Mouse (Mus musculus) lung, postnatal 25 days (tissue): ENCODE data around the gene Pdgfb.

Experiments
- DNase-seq: peaks from one replicate; pipeline ENCODE4 v3.0.0; 2022; ENCODE audit warnings: low spot score

Gene Pdgfb

DNA sequence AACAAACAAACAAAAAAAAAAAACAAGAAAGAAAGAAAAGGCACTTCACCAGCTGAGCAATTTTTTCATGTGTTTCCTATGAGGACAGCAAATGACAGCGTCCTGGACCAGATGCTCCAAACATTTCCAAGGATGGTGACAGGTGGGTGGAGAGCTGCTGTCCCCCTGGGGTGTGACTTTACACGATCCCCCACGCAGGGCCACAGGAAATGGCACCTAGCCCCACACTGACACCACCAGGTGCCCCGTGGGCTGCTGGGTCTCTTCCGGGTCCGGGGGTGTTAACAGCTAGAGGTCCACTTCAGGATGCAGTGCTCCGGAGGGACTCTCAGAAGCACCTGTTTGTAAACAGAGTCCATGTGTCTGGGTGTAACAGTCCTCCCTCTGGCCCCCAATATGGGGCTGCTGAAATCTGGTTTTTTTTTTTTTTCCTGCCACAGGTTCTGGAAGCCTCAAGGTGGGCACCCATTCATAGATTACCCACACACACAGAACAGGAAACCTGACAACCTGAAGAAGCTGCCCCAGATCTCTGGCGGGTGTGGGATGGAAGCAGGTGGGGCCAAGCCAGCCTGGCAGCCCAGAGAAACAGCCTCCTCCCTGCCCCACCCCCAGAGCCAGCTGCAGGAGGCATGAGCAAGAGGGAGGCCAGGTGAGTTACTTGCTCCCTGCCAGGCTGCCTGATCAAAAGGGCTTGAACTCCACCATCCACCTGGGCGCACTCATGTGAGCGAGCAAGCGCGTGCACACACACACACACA is 5.2 kb downstream of the Pdgfb start:
- no peak for DNase-seq

DNA sequence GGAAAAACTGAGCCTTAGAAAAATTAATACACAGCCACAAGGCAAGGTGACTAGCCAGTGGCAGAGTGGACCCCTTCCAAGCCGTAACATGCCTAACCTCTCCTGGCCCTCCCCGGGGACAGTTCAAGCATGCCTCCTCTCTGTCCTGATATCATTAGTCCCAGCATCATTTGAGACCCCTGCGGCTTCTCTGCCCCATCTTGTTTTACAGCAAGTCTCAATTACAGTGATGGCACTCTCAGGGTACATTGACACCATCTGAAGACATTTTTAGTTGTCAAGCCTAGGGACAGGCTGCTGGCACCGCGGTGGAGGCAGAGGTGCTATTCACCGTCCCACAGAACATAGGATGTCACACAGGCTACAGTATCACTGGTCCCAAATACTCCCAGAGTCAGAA is 6.3 kb downstream of the Pdgfb start:
- no peak for DNase-seq

DNA sequence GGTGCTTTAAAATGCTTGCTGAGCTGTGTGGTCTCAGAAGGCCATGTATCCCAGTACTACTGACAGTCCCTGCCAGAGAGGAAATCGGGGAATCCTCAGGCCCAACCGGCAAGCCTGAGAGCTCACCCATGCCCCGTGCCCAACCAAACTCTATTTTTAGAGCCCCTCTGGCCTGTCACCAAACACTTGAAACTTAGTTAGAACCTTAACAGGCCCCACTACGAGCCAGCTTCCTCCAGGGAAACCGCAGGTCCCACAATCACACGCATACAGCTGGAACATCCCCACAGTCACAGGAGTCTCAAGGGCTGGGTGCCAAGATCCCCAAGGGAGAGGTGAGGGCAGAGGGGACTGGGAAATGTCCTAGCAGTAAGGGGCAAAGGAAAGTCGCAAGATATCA is 8.6 kb downstream of the Pdgfb start:
- no peak for DNase-seq

- no peak for DNase-seq
Measured at GRCm38 (mm10) chr15:80005436-80005835, 9.3 kb downstream of the Pdgfb start.

DNA sequence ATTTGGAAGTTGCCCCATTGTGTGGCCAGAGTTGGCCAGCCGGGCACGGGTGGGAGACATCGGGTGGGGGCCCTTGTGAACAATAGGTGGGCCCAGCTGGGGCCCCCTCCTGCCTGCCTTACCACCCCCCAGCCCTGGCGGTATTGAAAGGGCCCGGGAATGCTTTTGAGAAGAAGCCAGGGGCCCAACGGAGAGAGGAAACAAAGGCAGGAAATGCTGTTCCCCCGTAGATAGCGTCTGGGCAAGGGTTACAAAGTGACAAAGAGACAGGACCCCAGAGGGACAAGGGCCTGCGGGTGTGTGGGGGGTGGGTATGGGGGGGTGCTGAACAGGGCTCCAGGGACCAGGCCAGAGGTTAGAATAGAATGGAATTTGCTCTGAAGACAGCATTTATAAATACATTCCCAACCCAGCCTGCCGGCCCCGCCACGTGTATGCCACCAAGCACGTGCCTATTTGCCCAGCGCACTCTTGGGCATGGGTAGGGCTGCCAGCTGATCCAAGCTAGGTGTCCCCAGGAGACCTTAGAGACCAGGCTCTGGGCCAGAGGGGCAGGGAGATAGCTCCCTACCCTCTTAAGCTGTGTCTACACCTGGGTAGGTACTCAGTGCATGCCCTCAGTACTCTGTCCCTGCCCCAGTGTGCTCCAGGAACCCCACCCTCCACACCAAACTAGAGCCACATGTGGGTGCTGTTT is 10.0 kb downstream of the Pdgfb start:
- peak; percentile 90 for DNase-seq

DNA sequence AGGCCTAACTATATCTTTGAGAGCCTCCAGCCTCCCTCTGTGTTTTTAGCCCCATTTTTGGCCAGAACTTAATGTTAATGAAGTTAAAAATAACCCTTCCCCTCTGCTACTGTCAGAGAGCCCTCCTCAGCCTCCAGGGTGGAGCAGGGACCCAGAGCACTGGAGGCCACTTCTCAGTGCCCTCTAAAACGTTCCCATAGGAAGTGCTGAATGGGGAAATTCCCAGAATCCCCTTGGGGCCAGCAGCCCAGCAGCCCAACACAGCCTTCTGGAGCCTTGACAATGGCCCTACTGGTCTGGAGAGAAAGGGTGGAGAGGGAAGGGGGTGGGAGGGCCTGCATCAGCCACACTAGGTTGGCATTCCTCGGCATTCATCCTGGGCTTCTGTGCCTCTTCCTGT is 11.2 kb downstream of the Pdgfb start:
- no peak for DNase-seq

DNA sequence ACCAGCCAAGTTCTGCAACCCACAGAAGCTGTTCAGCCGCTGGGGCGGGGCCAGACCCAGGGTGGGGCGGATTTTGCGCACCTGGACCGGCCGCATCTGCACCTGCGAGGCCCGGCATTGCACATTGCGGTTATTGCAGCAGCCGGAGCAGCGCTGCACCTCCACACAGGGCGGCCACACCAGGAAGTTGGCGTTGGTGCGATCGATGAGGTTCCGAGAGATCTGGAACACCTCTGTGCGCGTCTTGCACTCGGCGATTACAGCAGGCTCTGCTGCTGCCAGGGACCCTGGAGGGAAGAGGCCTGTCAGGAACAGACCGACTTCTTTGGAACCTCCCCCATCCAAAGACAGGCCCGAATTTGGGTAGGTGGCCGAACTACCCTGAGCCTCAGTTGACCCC is 13.2 kb downstream of the Pdgfb start:
- no peak for DNase-seq

DNA sequence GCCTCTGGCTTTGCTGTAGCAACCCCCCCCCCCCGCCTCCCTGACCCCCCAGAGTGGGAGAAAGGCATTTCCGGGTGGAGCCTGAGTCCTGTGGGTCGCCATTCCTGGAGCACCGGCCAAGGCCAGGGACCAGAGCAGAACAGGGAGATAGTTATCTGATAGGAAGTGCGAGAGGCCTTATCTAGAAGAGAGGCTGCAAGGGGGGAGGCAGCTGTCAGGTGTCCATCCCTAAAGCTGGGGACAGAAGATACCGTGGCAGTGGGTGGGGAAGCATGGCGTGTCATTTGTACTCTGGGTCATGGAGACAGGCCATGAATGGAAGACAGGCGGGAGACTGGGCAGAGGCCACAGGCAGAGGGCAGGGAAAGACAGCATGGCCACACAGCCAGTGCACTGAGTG is 14.1 kb downstream of the Pdgfb start:
- DNase-seq, result peak; percentile 85

DNA sequence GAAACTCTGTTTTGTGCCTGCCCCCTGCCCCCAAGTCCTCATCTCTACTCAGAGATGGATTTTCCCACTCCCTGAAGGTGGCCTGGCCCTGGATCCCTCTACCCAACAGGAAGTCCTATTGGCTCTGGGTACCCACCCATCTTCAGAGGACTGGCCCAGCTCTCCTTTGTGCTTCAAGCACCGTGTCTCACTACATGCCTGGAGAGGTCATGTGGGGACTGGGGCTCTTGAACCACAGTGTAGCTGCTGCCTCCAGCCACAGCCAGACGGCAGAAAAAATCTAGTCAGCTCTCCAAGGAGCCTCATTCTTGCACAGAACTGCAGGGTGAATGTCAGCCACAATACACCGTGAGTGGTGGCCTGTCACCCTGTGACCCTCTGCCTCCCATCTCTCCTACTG is 16.8 kb downstream of the Pdgfb start:
- DNase-seq, result peak; percentile 59

DNA sequence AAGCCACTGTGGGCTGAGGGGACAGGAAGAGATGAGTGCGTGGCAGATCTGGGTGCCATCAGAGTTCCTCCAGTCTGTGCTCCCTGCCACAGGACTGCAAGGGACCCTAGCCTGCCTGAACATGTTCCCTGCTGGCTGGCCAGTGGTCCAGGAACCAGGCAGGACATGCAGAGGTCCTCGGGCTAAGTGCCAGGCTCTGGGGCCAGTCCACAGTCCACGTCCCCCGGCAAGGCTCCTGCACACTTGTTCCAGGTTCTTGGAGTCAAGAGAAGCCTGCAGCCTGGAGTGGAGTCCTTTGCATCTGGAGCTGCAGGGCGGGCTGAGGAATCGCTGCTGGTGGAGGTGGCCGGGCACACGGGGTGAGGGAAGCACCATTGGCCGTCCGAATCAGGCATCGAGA is 18.0 kb downstream of the Pdgfb start:
- DNase-seq, result no peak

DNA sequence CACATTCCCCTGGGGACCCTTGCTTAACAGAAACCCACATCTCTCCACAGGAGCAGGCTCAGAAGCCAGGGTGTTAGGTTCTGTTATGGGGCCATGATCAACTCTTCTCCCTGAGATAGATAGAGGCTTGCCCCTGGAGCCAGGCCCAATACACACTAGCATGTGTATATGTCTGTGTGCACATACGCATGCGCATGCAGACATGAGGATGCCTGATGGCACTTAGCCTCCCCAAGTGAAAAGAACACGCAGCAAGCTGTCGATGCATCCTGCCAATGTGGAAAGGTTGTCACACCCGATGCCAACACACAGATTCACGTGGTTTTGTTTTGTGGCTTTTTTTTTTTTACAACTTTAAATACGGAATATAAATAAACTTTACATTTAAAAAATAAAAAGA is 19.2 kb downstream of the Pdgfb start:
- DNase-seq, result no peak

- DNase-seq, result no peak
Measured at GRCm38 (mm10) chr15:79994566-79994965, 20.2 kb downstream of the Pdgfb start.

DNA sequence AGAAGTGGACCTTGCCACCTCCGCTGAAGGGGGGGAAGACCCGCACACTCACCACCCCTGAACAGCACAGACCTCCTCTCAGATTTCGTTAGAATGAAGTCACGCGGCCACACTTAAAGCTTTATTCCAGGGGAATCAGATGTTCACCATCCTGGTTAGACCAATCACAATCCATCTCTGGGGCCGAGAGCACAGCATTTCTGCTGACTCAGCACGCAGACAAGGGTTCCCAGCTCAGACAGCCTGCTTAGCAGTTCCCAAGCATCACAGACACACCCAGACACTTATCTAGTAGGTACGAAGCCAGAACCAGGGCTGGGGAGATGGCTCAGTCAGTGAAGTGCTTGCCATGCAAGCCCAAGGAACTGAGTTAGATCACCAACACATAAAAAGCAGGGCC is 28.6 kb downstream of the Pdgfb start:
- no peak for DNase-seq

- DNase-seq, result no peak
Measured at GRCm38 (mm10) chr15:79985471-79985870, 29.3 kb downstream of the Pdgfb start.

DNA sequence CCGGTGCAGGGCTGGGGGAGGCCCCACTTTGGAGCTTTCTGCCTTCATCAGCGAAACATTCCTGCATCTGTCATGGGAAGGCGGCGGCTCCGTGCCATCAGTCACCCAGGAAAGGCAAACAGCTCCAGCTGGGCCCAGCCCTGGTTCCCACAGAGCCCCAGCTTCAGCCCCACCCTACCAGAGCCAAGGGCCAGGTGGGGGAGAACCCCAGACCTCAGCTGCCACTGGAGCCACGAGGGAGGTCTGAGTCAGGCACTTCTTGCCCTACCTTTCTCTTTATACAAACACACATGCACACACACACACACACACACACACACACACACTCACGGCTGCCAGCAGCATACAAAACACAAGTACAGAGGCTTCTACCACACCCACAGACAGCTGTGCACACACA is 30.6 kb downstream of the Pdgfb start:
- peak; percentile 70 for DNase-seq

DNA sequence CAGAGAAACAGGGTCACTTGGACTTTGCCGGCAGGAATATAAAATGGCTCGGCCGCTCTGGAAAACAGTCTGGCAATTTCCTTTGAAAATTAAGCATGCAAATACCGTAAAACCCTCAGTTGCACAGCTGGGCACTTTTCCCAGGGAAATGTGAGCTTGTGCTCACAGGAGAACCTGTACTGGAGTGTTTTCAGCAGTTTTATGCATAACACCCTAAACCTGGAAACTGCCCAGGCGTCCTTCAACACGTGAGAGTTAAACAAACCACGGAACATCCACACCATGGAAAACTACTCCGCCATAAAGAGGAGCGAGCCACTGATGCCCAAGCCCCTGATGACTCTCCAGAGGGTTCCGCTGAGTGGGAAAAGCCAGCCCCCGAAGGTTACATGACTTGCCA is 34.1 kb downstream of the Pdgfb start:
- DNase-seq, result no peak

- DNase-seq, result no peak
Measured at GRCm38 (mm10) chr15:79972186-79972585, 42.6 kb downstream of the Pdgfb start.

DNA sequence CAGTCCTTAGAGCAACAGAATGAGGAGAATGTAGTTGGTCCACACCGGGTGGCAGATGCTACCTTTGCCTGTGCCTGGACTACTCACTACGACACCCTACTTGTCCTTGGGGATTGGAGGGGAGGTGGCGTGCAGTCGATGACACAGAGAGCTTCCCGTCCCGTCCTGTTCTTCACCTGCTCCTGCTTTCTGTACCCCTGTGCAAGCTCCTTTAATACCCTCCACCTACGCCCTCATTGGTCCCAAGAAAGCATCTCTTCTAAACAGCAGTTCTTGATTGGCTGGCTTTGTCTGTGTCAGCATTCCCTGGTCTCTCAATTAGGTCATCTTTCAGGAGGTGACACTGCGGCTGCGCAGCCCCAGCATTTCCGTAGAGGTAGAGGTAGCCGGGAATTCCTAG is 43.8 kb downstream of the Pdgfb start, which contains the start of gene Cbx7:
Gene Cbx7 (minus strand): TSS at position 180 of the 400 bp plus-strand sequence.
- DNase-seq, result no peak

DNA sequence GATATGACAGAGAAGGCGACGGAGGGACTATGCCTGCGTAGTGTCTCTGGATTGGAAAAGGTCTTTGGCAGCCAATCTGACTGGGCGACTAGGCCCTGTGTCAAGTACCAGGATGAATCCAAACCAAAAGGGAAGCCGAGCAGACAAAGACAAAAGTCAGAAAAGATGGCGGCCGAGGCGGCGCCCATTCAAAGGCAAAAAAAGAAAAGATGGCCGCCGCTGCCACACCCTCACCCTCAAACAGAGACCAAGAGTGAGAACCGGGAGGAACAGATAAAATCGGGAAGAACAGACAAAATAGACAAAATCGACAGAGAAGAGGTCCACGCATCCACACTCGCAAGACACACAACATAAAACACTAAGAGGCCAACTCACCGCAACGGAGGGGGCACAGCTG is 44.3 kb downstream of the Pdgfb start:
- DNase-seq, result no peak

GRCm38 (mm10) chr15:79967346-79967745 is 47.4 kb downstream of the Pdgfb start:
- DNase-seq, result no peak

DNA sequence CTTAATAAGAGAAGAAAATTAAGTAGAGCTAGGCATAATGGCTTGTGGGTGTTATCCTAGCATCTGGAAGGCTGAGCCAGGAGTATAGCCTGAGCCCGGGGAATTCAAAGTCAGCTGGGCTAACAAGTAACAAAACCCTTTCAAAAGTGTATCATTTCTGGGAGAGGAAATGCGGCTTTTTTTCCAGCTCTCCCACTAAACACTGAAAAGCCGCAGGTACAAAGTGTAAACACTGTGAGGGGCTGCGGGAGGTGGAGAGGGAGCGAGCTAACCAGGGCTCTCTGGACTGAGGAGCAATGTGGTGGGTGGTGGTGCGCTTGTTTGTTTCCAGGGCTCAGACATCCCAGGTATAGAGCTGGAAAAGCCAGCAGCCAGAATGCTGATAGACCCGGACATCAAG is 50.4 kb downstream of the Pdgfb start:
- DNase-seq, result no peak

DNA sequence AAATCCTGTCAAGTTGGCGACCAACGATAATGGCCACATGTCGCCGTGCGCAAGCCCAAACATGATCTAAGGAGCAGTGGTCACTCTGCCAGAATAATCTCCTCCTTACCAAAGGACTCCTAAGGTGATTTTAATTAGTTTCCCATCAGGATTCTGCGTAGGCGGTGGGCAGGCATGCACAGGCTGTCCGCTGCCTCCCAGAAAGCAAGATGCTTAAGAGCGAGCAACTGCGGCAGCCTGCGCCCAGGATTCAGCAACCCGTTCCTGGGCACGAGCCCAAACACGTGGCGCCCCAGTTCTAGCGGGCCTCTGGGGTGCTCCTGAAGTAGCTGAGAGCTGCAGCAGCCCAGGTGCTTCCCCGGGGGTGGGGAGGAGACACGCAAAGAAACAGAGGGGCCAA is 52.1 kb downstream of the Pdgfb start:
- DNase-seq, result no peak

DNA sequence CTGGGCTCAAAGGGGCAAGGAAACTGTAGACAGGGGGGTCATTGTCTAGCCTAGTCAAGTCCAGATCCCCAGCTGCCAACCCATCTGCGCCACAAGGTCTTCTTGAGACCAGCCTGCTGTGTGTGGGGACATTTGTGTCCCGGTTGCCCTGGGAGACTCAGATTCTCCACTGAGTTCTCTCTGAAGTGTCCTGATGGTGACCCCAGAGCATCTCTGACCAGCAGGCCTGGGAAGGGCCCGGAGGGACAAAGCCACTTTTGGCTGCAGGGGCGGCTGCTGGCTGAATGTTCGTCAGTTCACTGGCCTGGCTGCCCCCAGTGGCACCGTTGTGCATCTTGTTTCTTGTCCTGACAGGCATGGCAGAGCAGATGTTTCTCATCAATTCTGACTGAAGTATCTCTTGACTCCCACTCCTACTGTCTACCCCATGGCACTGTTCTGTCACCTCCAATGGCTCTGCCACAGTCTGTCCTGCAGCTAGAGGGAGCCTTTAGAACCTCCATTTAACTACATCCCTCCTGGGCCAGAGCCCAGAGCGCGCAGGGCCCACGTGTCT is 53.3 kb downstream of the Pdgfb start:
- no peak for DNase-seq

GRCm38 (mm10) chr15:79958418-79958817 is 56.4 kb downstream of the Pdgfb start:
- DNase-seq, result no peak
